Mouse (Mus musculus): Measurements from ENCODE around the gene Aldh18a1. TPM values are rescaled to one million over a fixed set of nuclear protein-coding genes. Genes with fewer than 3 reads are reported as not detected.

The Aldh18a1 gene
- polyA plus RNA-seq (2015; fragmentation: Illumina TruSeq; extraction: RNeasy Lipid Tissue Mini Kit (QIAGEN cat#74804); ENCODE audit: insufficient read depth, low read depth, low replicate concordance): 26.6 TPM

DNA sequence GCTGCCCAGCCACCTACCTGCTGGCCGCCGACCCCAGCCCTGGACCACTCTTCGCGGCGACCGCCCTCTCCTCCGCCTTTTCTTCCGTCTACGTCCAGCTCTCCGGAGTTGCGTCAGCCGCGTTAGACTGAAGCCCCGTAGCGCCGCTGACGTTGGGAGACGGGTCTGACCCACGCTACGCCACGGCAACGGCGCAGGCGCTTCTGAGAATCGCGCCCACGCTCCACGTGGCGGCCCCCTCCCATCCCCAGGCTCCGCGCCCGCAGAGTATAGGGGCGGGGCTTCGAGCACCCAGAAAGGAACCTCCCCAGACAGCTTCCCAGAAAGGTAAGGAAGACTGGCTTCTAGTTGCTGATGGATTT is at the start of gene Aldh18a1:
Gene Aldh18a1 (minus strand): TSS at position 171 of the 362 bp plus-strand sequence.

DNA sequence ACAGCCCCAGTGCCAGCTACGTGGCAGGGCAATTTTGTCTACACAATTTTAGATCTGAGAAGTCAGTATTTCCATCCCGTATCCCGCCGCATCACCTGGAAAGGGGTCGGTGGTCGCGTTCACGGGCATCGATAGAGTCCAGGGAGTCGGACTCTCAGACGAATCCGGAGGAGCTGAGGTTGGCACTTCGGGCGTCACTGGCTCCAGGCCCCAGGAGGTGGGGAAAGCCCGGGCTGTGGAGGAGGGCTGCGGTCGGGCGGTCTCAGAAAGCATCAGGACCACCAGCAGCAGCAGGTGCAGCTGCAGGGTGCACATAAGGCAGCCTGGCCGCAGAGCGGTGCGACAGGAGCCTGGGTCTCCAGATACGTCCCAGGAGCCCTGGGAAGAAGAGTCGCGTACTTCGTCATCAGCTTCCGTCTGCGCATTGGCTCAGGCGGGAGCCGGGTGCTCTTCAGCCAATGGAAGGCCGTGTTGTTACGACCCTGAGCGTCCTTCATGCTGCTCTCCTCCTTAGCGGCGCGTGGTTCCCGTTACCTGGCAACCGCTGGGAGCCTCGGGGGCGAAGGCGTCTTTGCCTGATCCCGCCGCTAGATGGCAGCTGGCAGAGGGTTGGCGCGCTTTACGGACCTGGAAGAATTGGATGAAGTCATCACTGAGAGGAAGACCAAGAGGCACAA is 23.7 kb upstream of the Aldh18a1 start, which contains the start of the genes Tctn3 and Entpd1:
Gene Tctn3 (minus strand): TSS at position 404 of the 677 bp plus-strand sequence.
Gene Entpd1 (plus strand): TSS at position 537 of the 677 bp plus-strand sequence.

DNA sequence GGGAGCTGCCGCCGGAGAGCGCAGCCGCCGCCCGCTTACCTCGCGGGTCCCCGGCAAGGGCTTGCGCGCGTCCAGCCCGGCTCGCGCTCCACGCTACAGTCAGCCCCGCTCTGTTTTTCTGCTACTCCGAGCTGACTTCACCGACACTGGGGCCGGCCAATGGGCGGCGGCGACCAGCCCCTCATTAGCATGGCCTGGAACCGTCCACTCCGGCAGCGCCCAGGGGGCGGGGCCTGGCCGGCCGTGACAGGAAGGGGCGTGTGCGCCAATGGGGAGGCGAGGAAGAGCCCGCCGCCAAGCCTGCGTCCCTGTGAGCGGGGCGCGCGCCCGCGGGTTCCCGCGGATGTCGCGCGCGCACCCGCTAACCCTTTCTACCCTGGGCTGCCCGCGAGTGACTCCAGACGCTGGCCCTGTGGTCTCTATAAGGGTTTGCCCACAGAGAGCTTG is 74.6 kb downstream of the Aldh18a1 start, which contains the start of gene Sorbs1:
Gene Sorbs1 (minus strand): TSS at position 148 of the 447 bp plus-strand sequence.

Other genes with a start within 250 kb of the Aldh18a1 start
- gene Sorbs1, start 74.7 kb downstream of the Aldh18a1 start, polyA plus RNA-seq (2015; fragmentation: Illumina TruSeq; extraction: RNeasy Lipid Tissue Mini Kit (QIAGEN cat#74804); ENCODE audit: insufficient read depth, low read depth, low replicate concordance): 11.2 TPM
- gene Tctn3, start 23.8 kb upstream of the Aldh18a1 start, polyA plus RNA-seq (2015; fragmentation: Illumina TruSeq; extraction: RNeasy Lipid Tissue Mini Kit (QIAGEN cat#74804); ENCODE audit: insufficient read depth, low read depth, low replicate concordance): 4.0 TPM
- 18.9 TPM for gene Entpd1, start 23.9 kb upstream of the Aldh18a1 start, polyA plus RNA-seq (2015; fragmentation: Illumina TruSeq; extraction: RNeasy Lipid Tissue Mini Kit (QIAGEN cat#74804); ENCODE audit: insufficient read depth, low read depth, low replicate concordance)
- gene Cc2d2b, start 160.3 kb upstream of the Aldh18a1 start, polyA plus RNA-seq (2015; fragmentation: Illumina TruSeq; extraction: RNeasy Lipid Tissue Mini Kit (QIAGEN cat#74804); ENCODE audit: insufficient read depth, low read depth, low replicate concordance): 1.5 TPM
- 0.89 TPM for gene Ccnj, start 242.8 kb upstream of the Aldh18a1 start, polyA plus RNA-seq (2015; fragmentation: Illumina TruSeq; extraction: RNeasy Lipid Tissue Mini Kit (QIAGEN cat#74804); ENCODE audit: insufficient read depth, low read depth, low replicate concordance)

Data from pancreas, adult 10 weeks (tissue).